Mouse (Mus musculus): Measurements from ENCODE around the gene Brca2. TPM values are rescaled to one million over a fixed set of nuclear protein-coding genes. Genes with fewer than 3 reads are reported as not detected.

Brca2 gene
- polyA plus RNA-seq, 1 experiment from 2014 or later = 11.6 TPM

DNA sequence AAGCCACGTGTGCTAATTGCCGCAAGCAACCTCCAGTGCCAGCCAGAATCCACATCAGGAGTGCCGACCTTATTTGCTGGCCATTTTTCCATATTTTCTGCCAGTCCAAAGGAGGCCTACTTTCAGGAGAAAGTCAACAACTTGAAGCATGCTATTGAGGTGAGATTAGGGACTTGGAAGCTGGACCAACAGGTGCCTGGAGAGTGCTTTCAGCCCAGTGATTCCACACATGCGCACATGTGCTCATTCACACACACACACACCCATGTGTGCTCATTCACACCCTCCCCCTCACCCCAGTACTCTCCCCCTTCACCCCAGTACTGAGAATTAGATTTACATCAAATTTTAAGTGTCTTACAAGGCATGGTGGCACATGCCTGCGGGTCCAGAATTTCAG, 44.5 kb downstream of the Brca2 start:
- Histone ChIP-seq H3K4me1 (no peaks in the 10 kb centered on the region), H3K4me3 (replicated peaks) (no peak overlapping the region), H3K27me3 (replicated peaks) (no peaks in the 10 kb centered on the region), H3K36me3 (peaks cover 29% of the 10 kb centered on the region), H3K4me2 (no peak overlapping the region), H3K9ac (replicated peaks) (no peak overlapping the region), H3K27ac (replicated peaks) (no peak overlapping the region), H3K9me3 (replicated peaks) (no peaks in the 10 kb centered on the region)
- no peak for ATAC-seq (ENCODE audit: low FRiP score)
- WGBS = 92% methylated on average over 5 of the region's 5 CpGs

- H3K27me3 ChIP-seq (replicated peaks) = no peaks in the 10 kb centered on the region
- H3K4me1 ChIP-seq = no peaks in the 10 kb centered on the region
- 74% methylated on average over 11 of the region's 11 CpGs for WGBS
- H3K9ac ChIP-seq (replicated peaks) = no peak overlapping the region
- no peak overlapping the region for H3K27ac ChIP-seq (replicated peaks)
- no peaks in the 10 kb centered on the region for H3K9me3 ChIP-seq (replicated peaks)
- no peak overlapping the region for H3K4me3 ChIP-seq (replicated peaks)
- ATAC-seq (ENCODE audit: low FRiP score) = no peak
- peaks cover 55% of the 10 kb centered on the region for H3K36me3 ChIP-seq
- no peak overlapping the region for H3K4me2 ChIP-seq
These were observed 48.2 kb downstream of the Brca2 start for GRCm38 (mm10) chr5:150570496-150571219.

DNA sequence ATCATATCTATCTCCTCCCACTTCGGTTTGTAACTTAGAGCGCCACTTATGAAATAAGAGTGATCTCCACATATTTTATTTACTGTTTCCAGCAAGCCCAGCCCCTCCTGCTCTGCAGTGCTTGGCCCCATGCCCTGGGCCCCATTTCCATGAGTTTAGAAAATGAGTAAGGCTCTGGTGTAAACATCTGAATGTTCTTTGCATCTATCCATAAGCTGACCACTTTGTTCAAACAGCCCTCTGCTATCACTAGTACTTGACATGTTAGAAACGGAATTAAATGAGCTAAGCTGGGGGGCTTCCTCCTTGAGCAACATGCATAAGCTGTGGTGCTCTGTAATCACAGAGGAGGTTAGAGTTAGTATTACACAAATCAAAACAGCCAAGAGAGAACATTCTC, 52.0 kb downstream of the Brca2 start:
- Histone ChIP-seq H3K27ac (replicated peaks) (no peak overlapping the region), H3K4me2 (no peak overlapping the region), H3K9me3 (replicated peaks) (no peaks in the 10 kb centered on the region), H3K4me3 (replicated peaks) (no peak overlapping the region), H3K36me3 (peaks cover 42% of the 10 kb centered on the region), H3K4me1 (no peaks in the 10 kb centered on the region), H3K27me3 (replicated peaks) (no peaks in the 10 kb centered on the region), H3K9ac (replicated peaks) (no peak overlapping the region)
- ATAC-seq (ENCODE audit: low FRiP score) = no peak
- WGBS = 98% methylated on average over 3 of the region's 3 CpGs

DNA sequence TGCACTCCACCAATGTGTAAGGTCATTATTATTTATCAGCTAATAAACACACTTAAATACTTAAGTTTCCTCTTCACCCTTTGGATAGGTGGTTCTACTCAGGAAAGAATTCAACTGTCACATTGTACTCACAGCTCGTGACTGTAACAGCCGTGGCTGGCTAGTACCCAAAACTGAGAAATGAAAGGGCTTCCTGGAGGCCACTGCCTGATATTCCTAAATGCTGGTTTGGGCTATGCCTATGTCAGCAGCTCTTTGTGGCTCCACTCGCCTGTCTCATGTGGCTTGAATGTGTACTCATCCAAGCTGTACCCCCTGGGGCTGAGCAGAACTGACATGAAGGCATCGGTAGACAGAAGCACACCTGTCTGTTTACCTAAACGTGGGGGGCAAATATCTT, 52.5 kb downstream of the Brca2 start:
- Histone ChIP-seq H3K36me3 (peaks cover 39% of the 10 kb centered on the region), H3K4me2 (no peak overlapping the region), H3K4me1 (no peaks in the 10 kb centered on the region), H3K4me3 (replicated peaks) (no peak overlapping the region), H3K9ac (replicated peaks) (no peak overlapping the region), H3K9me3 (replicated peaks) (no peaks in the 10 kb centered on the region), H3K27ac (replicated peaks) (no peak overlapping the region), H3K27me3 (replicated peaks) (no peaks in the 10 kb centered on the region)
- ATAC-seq (ENCODE audit: low FRiP score) = no peak
- 86% methylated on average over 5 of the region's 5 CpGs for WGBS

DNA sequence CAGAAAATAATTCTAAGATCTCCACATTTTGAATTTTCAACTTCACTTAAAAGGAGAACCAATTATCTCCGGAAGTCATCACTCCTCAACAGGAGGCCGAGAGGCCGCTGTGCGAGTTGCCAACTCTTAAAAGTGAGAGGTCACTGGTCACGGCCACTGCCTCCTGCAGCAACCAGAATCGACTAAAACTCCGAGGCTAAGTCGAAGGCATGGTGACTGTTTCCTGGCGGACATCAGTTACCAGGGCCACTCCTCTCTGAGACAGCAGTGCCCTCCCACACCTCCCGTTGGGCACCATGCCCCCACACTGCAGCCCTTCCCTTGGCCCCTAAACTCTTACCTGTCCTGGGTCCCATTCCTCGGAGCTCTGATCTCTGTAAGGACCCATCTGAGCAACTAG, 54.4 kb downstream of the Brca2 start:
- no peak for ATAC-seq (ENCODE audit: low FRiP score)

GRCm38 (mm10) chr5:150578613-150579171, 56.3 kb downstream of the Brca2 start:
- 78% methylated on average over 6 of the region's 6 CpGs for WGBS
- H3K27me3 ChIP-seq (replicated peaks) = no peaks in the 10 kb centered on the region
- H3K9ac ChIP-seq (replicated peaks) = no peak overlapping the region
- no peaks in the 10 kb centered on the region for H3K9me3 ChIP-seq (replicated peaks)
- no peak overlapping the region for H3K4me3 ChIP-seq (replicated peaks)
- no peak for ATAC-seq (ENCODE audit: low FRiP score)
- no peak overlapping the region for H3K27ac ChIP-seq (replicated peaks)
- H3K4me1 ChIP-seq = no peaks in the 10 kb centered on the region
- peaks cover 14% of the 10 kb centered on the region; the same call in 1 of the 2 replicates for H3K36me3 ChIP-seq
- no peak overlapping the region for H3K4me2 ChIP-seq

More for the DNA sequence above, 54.4 kb downstream of the Brca2 start:
- no peak overlapping the region for H3K9ac ChIP-seq (replicated peaks)
- H3K27ac ChIP-seq (replicated peaks) = no peak overlapping the region
- H3K4me2 ChIP-seq = no peak overlapping the region
- peaks cover 30% of the 10 kb centered on the region for H3K36me3 ChIP-seq
- H3K4me1 ChIP-seq = no peaks in the 10 kb centered on the region
- H3K9me3 ChIP-seq (replicated peaks) = no peaks in the 10 kb centered on the region
- H3K27me3 ChIP-seq (replicated peaks) = no peaks in the 10 kb centered on the region
- 86% methylated on average over 11 of the region's 11 CpGs for WGBS
- no peak overlapping the region for H3K4me3 ChIP-seq (replicated peaks)

DNA sequence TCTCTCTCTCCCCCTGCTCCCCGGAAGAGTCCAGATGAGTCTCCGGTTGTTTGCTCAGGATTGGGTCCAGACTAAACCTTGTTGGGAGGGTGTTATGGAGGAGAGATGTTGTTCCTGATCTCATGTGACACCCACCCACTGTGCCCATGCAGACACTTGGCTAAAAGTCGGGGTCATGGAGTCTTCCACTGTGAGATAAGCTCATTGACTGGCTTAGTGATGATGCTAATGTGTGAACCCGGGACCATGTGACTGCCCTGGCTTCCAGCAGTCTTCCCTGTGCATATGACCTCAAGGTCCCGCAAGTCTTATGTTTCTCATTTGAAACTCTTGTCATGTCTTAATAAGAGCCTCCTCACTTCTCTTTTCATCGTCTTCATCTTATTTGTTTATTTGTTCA, 58.8 kb downstream of the Brca2 start:
- Histone ChIP-seq H3K9ac (replicated peaks) (no peak overlapping the region), H3K4me3 (replicated peaks) (no peak overlapping the region), H3K4me1 (no peaks in the 10 kb centered on the region), H3K9me3 (replicated peaks) (no peaks in the 10 kb centered on the region), H3K27me3 (replicated peaks) (no peaks in the 10 kb centered on the region), H3K27ac (replicated peaks) (no peak overlapping the region), H3K4me2 (no peak overlapping the region), H3K36me3 (no peaks in the 10 kb centered on the region)
- ATAC-seq (ENCODE audit: low FRiP score) = no peak
- 79% methylated on average over 6 of the region's 6 CpGs for WGBS

GRCm38 (mm10) chr5:150583181-150583580, 60.8 kb downstream of the Brca2 start:
- H3K27me3 ChIP-seq (replicated peaks) = no peaks in the 10 kb centered on the region
- no peaks in the 10 kb centered on the region for H3K4me1 ChIP-seq
- no peak for ATAC-seq (ENCODE audit: low FRiP score)
- H3K4me3 ChIP-seq (replicated peaks) = no peak overlapping the region
- H3K27ac ChIP-seq (replicated peaks) = no peak overlapping the region
- no peak overlapping the region for H3K4me2 ChIP-seq
- WGBS = 85% methylated on average over 5 of the region's 5 CpGs
- peaks cover 4% of the 10 kb centered on the region; the same call in 1 of the 2 replicates for H3K36me3 ChIP-seq
- H3K9me3 ChIP-seq (replicated peaks) = no peaks in the 10 kb centered on the region
- H3K9ac ChIP-seq (replicated peaks) = no peak overlapping the region

DNA sequence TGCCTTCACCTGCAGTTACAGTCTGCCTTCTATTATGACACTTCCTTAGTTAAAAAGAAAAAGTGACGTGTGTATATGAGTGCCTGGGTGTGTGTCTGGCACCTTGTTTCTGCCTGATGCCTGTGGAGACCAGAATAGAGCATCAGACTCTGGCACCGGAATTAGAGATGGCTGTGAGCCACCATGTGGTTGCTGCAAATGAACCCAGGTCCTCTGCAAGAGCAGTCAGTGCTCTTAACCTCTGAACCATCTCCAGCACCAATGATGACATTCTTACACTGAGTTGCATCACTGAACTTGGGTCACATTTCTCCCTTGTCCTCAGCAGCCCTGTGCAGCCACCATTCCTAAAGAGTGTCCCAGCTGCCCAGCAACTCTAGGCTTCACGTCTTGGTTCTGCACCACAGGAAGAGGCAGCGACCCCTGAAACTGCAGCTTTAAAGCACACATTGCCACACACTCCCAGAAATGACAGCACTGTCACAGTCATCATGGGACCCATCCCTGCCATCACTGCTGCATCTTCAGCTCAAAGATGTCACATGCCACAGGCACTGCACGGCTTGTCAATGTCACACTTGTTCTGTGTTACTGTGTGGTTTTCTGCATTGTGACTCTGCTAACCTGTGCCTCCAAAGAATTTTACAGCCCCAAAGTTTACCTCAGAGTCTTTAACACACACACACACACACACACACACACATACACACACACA, 61.3 kb downstream of the Brca2 start:
- Histone ChIP-seq H3K4me3 (replicated peaks) (no peak overlapping the region), H3K27ac (replicated peaks) (no peak overlapping the region), H3K9me3 (replicated peaks) (no peaks in the 10 kb centered on the region), H3K4me1 (no peaks in the 10 kb centered on the region), H3K9ac (replicated peaks) (no peak overlapping the region), H3K4me2 (no peak overlapping the region), H3K27me3 (replicated peaks) (no peaks in the 10 kb centered on the region), H3K36me3 (peaks cover 4% of the 10 kb centered on the region; the same call in 1 of the 2 replicates)
- WGBS = 71% methylated on average over 5 of the region's 5 CpGs
- ATAC-seq (ENCODE audit: low FRiP score) = no peak

DNA sequence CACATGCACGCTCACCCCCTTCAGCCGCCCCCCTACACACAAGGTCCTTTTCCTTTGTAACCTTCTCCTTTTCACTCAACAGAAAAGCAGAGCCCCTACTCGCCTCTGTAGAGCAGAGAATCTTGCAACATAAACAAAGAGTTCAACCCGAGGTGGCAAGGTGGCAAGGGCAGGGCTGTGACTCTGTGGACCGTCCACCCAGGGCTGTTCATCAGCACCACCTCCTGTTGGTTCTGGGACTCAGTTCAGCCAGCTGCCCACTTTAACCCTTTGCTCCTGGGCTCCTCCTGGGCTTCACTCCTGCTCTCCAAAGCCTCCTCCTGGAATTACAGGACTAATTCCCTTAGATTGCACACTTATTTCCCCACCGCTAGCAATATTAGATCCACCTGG, 61.9 kb downstream of the Brca2 start:
- no peaks in the 10 kb centered on the region for H3K27me3 ChIP-seq (replicated peaks)
- no peaks in the 10 kb centered on the region for H3K4me1 ChIP-seq
- 57% methylated on average over 6 of the region's 6 CpGs for WGBS
- no peak overlapping the region for H3K9ac ChIP-seq (replicated peaks)
- no peaks in the 10 kb centered on the region for H3K9me3 ChIP-seq (replicated peaks)
- ATAC-seq (ENCODE audit: low FRiP score) = no peak
- H3K36me3 ChIP-seq = peaks cover 4% of the 10 kb centered on the region; the same call in 1 of the 2 replicates
- no peak overlapping the region for H3K4me2 ChIP-seq
- no peak overlapping the region for H3K27ac ChIP-seq (replicated peaks)
- no peak overlapping the region for H3K4me3 ChIP-seq (replicated peaks)

DNA sequence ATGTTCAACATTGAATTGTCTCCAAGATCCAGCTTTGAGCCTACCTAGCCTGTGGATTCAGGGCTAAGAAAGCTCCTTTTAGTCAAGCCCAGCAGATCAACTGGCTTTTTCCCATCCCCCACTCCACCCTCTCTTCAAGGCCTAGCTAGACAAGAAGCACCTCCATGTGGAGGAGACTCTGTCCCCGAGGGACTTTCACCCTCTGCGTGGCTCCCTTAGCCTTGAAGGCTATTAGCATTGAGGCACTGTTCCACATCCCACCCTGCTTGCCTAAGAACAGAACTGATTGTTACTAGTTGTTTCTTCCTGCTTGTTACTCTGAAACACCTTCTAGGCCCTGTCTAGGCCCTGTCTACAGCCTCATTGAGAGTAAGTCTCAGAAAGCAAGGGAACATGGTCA, 67.5 kb downstream of the Brca2 start:
- no peak for ATAC-seq (ENCODE audit: low FRiP score)
- Histone ChIP-seq H3K27me3 (replicated peaks) (peaks cover 9% of the 10 kb centered on the region; the same call in 1 of the 2 replicates), H3K4me1 (peaks cover 16% of the 10 kb centered on the region), H3K9me3 (replicated peaks) (no peaks in the 10 kb centered on the region), H3K4me3 (replicated peaks) (no peak overlapping the region), H3K9ac (replicated peaks) (no peak overlapping the region), H3K4me2 (no peak overlapping the region), H3K36me3 (peaks cover 4% of the 10 kb centered on the region; the same call in 1 of the 2 replicates), H3K27ac (replicated peaks) (no peak overlapping the region)
- WGBS = 91% methylated on average over 2 of the region's 2 CpGs

Measured in neural tube, embryonic 15.5 days (tissue).